Mouse (Mus musculus): ENCODE results near the gene Rab13. TPM values are rescaled to one million over a fixed set of nuclear protein-coding genes. Genes with fewer than 3 reads are reported as not detected.
"Not testable (repeated sequence)": the region's sequence is repeated elsewhere in the genome, so short reads cannot be mapped to it uniquely, and the experiment has no call there.

The Rab13 gene
- total RNA-seq, 2 experiments from 2014 or later, result 6.7 to 10.9 TPM

- intact Hi-C loops (cut with DNase I), result no loop called here
- no peak for DNase-seq
Observed at GRCm38 (mm10) chr3:90222455-90222854, 9.0 kb downstream of the Rab13 start.

GRCm38 (mm10) chr3:90222941-90223340, 9.4 kb downstream of the Rab13 start:
- DNase-seq, result no peak
- intact Hi-C loops (cut with DNase I), result no loop called here

GRCm38 (mm10) chr3:90224331-90224730, 10.8 kb downstream of the Rab13 start:
- intact Hi-C loops (cut with DNase I), result no loop called here

GRCm38 (mm10) chr3:90231075-90231474, 17.6 kb downstream of the Rab13 start:
- no peak for DNase-seq
- intact Hi-C loops (cut with DNase I), result no loop called here

More at GRCm38 (mm10) chr3:90224331-90224730, 10.8 kb downstream of the Rab13 start:
- no peak for DNase-seq

- intact Hi-C loops (cut with DNase I), result no loop called here
Observed at GRCm38 (mm10) chr3:90231507-90232333, 18.2 kb downstream of the Rab13 start, which contains the start of gene Jtb. Gene Jtb (plus strand): TSS chr3:90231597.

GRCm38 (mm10) chr3:90241251-90241650, 27.8 kb downstream of the Rab13 start:
- DNase-seq, result no peak
- intact Hi-C loops (cut with DNase I), result no loop called here

More at GRCm38 (mm10) chr3:90231507-90232333, 18.2 kb downstream of the Rab13 start, which contains the start of gene Jtb:
- DNase-seq, result peak; percentile 90 to 91

GRCm38 (mm10) chr3:90241669-90242358, 28.3 kb downstream of the Rab13 start:
- no peak for DNase-seq
- intact Hi-C loops (cut with DNase I), result no loop called here

- intact Hi-C loops (cut with DNase I), result no loop called here
- peak; percentile 49 to 59 for DNase-seq
Observed at GRCm38 (mm10) chr3:90242984-90243775, 29.7 kb downstream of the Rab13 start, which contains the start of gene Creb3l4. Gene Creb3l4 (minus strand): TSS chr3:90243512.

GRCm38 (mm10) chr3:90245406-90245805, 31.9 kb downstream of the Rab13 start:
- no peak for DNase-seq
- intact Hi-C loops (cut with DNase I), result no loop called here

- intact Hi-C loops (cut with DNase I), result no loop called here
- DNase-seq, result no peak
Observed at GRCm38 (mm10) chr3:90247630-90247959, 34.1 kb downstream of the Rab13 start.

- intact Hi-C loops (cut with DNase I), result loop anchor here (2.0 kb wide), 1 partner anchor 27 kb away; no protein-coding TSS in a partner anchor
Observed at GRCm38 (mm10) chr3:90247960-90248745, 34.7 kb downstream of the Rab13 start, which contains the start of gene Slc39a1. Gene Slc39a1 (plus strand): TSS chr3:90248172.

GRCm38 (mm10) chr3:90248746-90249100, 35.2 kb downstream of the Rab13 start:
- peak; percentile 30 to 42 for DNase-seq
- intact Hi-C loops (cut with DNase I), result loop anchor here (2.0 kb wide), 1 partner anchor 28 kb away; no protein-coding TSS in a partner anchor

More at GRCm38 (mm10) chr3:90247960-90248745, 34.7 kb downstream of the Rab13 start, which contains the start of gene Slc39a1:
- peak; percentile 91 to 95 for DNase-seq

- intact Hi-C loops (cut with DNase I), result no loop called here
- DNase-seq, result no peak
Observed at GRCm38 (mm10) chr3:90250791-90251190, 37.3 kb downstream of the Rab13 start.

GRCm38 (mm10) chr3:90251731-90252226, 38.3 kb downstream of the Rab13 start:
- intact Hi-C loops (cut with DNase I); DNase-seq: not testable (repeated sequence)

GRCm38 (mm10) chr3:90252659-90253058, 39.2 kb downstream of the Rab13 start:
- DNase-seq; intact Hi-C loops (cut with DNase I): not testable (repeated sequence)

GRCm38 (mm10) chr3:90253174-90253573, 39.7 kb downstream of the Rab13 start:
- DNase-seq; intact Hi-C loops (cut with DNase I): not testable (repeated sequence)

- intact Hi-C loops (cut with DNase I), result no loop called here
- DNase-seq, result peak; percentile 93 to 94
Observed at GRCm38 (mm10) chr3:90253653-90254418, 40.3 kb downstream of the Rab13 start, which contains the start of gene Crtc2. Gene Crtc2 (plus strand): TSS chr3:90254163.

GRCm38 (mm10) chr3:90254419-90255193, 41.1 kb downstream of the Rab13 start:
- DNase-seq, result peak in 1 of 2 experiments; percentile 63
- intact Hi-C loops (cut with DNase I), result no loop called here
